Mouse (Mus musculus): ENCODE data around the gene Prps2.
"Not testable (repeated sequence)": the region's sequence is repeated elsewhere in the genome, so short reads cannot be mapped to it uniquely, and the experiment has no call there.

Gene Prps2

GRCm38 (mm10) chrX:167382047-167382853 is at the start of gene Prps2:
Gene Prps2, minus strand, starts transcription at chrX:167382749.
- DNase-seq (ENCODE audit: low spot score) = peak; percentile 9

DNA sequence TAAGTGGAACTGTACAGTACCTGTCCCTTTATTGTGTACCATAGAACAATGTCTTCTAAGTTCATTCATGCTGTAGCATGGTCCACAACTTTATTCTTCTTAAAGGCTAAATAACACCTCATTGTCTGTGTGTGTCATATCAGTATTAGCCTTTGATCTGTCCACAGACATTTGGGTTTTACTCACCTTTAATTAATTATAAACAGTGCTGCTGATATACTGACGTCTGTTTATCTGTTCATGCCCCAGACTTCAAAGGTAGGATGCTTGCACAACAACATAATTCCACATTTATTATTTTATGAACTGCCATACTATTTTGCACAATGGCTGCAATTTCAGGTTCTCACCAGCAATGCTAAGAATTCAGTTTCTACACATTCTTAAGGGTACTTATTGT is 35.1 kb upstream of the Prps2 start:
- no peak for DNase-seq (ENCODE audit: low spot score)

DNA sequence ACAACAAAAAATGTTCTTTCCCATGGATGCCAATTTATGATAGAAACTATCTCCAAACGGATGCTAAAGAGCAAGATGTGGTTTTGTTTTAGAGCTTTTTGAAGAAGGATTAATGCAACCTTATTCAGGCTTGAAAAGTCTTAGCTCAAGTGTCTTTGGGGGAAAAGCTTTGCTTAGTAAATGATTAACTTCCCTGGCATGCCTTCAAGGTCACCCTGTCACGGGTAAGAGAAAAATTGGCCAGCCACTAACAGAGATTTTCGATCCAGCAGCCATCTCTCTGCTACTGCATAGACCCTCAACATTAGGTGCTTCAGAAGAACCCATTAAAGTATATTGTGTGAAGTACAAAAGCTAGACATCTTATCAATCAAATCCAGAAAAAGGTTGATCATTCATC is 12.4 kb upstream of the Prps2 start:
- no peak for DNase-seq (ENCODE audit: low spot score)

DNA sequence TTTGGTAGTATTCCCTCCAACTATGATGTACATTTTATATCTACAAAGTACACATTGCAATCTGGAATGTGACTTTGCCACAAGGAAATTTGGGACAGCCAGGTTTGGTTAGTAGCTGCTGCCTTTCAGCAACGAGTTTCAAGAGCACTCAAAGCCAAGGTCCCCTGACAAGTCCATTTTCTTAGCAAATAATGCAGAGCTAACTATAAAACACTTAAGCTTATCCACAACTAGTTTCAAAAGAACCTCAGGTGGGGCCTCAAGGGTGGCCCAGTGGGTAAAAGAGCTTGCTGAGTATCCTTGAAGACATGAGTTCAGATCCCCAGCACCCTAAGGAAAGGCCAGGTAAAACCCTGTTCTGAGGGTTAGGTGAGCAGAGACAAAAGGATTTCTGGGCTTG is 4.1 kb upstream of the Prps2 start:
- DNase-seq (ENCODE audit: low spot score) = no peak

GRCm38 (mm10) chrX:167382854-167383186 is 271 bp upstream of the Prps2 start:
- DNase-seq (ENCODE audit: low spot score) = no peak

GRCm38 (mm10) chrX:167381583-167382046 is 934 bp downstream of the Prps2 start:
- no peak for DNase-seq (ENCODE audit: low spot score)

DNA sequence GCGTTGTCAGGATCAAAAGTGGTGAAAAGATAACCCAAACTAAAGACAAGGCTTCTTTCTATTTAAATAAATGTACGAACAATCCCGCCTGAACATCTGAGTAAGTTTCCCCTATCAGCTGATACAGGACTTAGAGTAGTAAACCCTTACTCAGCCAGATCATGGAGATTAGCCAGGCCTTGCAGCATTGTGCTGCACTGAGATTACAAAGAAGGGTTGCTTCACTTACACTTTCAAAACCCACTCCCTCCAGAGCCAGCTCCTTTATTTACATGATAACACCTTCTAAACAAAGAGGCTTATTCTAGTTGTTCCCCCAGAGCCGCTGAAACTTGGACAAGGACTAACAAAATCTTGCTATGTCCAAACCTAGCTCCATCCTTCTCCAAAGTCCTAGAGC is 2.5 kb downstream of the Prps2 start:
- no peak for DNase-seq (ENCODE audit: low spot score)

GRCm38 (mm10) chrX:167361231-167361630 is 21.3 kb downstream of the Prps2 start:
- DNase-seq (ENCODE audit: low spot score) = not testable (repeated sequence)

DNA sequence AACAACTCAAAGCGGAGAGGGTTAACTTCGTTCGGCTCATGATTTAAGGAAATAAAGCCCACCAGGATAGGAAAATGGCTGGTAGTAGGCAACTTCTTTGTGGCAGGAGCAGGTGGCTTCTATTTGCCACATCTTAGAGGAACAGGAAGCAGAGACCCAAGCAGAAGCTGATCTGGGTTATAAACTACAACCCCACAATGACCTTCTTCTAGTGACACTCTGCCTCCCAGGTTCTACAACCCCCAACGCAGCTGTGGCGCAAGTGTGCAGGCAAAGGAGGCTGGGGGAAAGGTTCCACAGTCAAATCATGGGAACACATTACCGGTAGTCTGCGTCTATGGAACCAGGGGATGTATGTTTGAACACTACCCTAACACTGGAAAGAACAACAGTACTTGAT is 22.8 kb downstream of the Prps2 start:
- DNase-seq (ENCODE audit: low spot score) = no peak

DNA sequence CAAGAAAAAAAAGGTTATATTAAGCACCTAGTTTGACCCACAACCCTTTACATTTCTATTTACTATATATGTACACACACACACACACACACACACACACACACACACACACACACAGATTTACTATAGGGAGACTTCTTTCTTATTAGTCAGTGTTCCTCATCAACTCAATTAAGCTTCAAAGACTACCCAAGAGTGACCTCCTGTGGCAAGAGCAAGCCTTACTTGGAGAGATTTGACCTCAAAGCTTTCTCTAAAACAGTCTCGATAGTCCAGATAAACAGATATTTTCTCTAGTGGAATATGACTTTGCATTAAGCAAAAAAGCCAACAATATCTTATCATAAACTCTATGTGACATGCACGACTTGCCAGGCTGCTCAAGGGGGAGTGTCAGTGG is 25.1 kb downstream of the Prps2 start:
- DNase-seq (ENCODE audit: low spot score) = no peak

- no peak for DNase-seq (ENCODE audit: low spot score)
These were observed 26.6 kb downstream of the Prps2 start for GRCm38 (mm10) chrX:167355965-167356364.

DNA sequence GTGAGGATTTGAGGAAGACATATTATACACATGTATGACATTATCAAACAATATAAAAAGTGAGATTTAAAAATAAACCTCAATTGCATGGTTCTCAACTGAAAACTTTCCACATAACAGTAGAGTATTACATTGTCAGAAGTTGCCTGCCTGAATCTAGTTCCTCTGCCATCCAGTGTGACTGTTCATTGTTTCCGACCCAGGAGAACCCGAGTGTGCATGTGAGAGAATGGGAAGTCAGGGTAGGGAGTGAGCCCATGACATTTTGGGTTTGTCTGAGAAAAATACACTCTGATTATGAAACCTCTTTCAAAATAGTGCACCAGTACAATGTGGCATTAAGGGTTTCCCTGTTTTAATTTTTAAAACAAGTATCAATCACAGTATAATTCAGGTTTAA is 28.9 kb downstream of the Prps2 start:
- no peak for DNase-seq (ENCODE audit: low spot score)

DNA sequence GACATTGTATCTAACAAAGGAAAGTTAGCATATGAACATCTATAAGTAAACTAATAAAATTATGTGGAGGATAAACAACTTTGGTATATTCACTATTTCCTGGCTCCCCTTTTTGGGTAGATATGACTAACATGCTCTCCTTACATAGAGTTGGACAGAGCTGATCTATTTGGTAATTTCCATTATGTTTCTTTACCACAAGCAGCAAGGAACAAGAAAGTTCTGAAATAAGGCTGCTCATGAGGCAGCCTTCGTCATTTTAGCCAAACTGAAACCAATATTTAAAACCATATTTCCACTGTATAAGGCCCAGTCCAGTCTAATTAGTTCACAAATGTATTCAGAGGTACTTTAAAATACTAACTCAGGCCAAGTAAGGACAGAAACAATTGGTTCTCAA is 36.1 kb downstream of the Prps2 start:
- DNase-seq (ENCODE audit: low spot score) = no peak

DNA sequence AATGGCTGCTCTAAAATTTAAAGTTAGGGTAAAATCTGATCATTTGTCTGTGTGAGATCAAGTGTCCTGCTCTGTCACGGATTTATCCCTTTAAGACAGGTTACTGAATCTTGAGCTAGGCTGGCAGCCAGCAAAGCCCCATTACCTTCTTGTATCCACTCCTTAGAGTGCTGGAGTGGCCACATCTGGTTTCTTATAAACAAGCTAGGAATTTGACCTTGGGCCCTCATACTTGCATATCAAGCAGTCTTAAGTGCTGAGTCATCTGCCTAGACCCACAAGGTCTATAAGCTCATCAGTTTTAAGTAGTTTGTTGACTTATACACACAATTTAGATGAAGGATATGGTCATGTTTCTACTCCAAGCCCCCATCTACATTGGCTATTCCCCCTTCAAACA is 38.2 kb downstream of the Prps2 start:
- no peak for DNase-seq (ENCODE audit: low spot score)

DNA sequence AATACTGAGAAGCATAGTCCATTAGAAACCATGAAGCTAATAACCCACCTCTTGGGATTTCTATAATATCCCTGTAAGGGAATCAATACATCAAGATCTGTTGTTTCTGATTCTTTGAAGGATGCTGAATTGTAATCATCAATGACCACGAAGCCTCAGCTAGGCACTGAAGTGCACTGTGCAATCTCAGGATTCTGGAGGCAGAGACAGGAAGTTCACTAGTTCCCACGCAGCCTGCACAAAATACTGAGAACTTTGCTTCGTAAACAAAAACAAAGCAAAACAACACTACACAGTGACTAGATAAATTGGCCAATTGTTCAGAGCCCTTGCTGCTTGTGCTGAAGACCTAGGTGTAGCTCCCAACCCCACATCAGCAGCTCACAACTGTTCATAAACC is 40.7 kb downstream of the Prps2 start:
- DNase-seq (ENCODE audit: low spot score) = no peak

GRCm38 (mm10) chrX:167340190-167340589 is 42.4 kb downstream of the Prps2 start:
- no peak for DNase-seq (ENCODE audit: low spot score)

DNA sequence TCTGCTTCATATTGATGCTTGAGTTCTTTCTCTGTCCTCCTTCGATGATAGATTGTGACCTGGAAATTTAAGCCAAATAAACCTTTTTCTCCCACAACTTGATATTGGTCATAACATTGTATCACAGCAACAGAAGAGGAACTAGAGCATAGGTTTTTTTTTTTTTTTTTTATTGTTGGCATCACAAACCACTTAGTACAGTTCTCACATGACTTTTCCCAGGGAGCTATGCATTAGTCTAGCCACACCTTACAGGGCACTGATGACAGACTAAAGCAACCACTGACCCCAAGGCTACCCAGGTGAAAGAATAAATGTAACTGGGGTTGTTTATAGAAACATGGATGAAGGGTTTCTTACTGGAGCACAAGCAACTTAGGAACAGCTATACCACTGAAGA is 44.6 kb downstream of the Prps2 start:
- no peak for DNase-seq (ENCODE audit: low spot score)

DNA sequence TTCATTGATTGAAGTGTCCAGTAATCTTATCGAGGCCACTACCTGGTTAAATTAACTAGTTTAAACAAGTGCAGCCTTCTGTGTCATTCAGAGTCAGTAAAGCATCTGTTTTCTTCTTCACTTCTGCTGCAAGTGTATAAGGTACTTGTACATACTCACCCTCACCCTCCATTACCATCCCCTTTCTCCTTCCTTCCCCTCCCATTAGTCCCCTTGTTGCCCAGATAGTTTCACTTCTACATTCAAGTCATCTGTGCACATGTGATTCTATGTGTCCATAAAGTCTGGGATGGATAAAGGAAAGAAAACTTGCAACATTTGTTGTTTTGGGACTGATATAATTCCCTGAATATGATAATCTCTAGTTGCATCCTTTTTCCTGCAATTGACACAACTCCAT is 48.0 kb downstream of the Prps2 start:
- DNase-seq (ENCODE audit: low spot score) = no peak

DNA sequence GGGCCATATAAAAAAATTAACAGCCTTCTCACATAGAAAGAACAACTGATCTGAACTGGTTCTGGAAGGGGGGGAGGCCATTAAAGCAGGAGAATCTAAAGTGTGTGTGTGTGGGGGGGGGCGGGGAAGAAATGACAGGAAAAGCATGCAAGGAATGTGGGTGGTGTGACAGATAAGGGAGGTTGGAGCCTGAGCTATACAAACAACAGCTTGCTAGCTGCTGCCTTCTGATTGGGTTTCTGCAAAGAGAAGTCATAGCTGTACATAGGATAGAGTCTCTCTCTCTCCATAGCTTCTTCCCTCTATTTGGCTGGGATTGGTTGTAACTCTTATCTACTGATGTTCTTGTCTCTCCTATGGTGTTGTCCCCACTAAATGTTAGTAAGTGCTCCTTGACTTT is 49.9 kb downstream of the Prps2 start:
- DNase-seq (ENCODE audit: low spot score) = no peak

DNA sequence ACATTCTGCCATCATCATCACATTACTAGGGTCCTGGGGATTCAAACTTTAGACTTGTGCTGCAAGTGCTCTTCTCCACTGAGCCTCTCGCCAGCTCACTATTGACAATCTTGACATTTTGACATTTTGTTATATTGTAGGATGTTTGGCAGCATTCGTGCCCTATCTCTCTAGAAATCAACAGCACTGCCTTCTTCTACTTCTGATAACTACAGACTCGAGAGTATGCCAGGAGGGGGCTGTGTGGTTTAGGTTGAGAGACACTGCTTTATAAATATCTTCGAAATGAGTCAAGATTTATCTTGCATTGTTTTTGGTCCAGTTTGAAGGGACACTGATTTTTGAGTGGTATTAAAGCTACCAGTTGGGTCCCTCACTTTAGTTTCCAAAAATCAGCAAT is 51.6 kb downstream of the Prps2 start:
- no peak for DNase-seq (ENCODE audit: low spot score)

DNA sequence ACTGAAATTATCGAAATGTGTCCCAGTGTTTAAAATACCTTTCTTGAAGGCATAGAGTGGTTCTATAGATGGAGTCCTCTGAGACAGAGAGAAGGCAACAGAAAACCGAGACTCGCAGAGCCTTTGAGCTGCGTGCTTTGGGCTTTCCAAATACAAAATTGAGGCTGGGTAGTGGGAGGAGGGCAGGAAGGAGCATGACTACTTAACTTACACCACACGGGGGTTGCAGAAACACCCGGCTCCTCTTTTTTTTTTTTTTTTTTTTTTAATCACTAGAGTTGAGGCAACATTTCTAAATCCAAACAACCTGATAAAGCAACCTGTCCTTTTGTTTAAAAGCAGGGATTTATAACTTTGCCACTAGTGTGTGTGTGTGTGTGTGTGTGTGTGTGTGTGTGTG is 52.1 kb downstream of the Prps2 start, which contains the start of gene Tlr7:
Tlr7 (minus strand) TSS at position 160 of the 400 bp plus-strand sequence.
- no peak for DNase-seq (ENCODE audit: low spot score)

DNA sequence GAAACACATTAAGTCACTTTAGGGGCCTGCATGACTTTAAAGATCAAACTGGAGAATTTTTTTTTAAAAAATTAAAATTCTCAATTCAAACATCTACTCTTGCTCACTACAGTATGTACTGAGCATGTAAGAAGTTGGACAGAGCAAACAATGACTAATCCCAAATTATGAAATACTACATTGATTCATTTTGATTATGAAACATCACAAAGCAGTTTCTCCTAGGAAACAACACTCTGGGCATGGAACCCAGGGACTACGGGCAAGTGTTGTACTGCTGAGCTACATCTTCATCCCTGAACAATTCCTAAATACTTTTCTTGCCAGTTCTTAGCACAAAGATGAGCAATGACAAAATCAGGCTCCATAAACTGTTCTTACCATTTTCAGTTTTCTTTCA is 52.9 kb downstream of the Prps2 start:
- DNase-seq (ENCODE audit: low spot score) = no peak

DNA sequence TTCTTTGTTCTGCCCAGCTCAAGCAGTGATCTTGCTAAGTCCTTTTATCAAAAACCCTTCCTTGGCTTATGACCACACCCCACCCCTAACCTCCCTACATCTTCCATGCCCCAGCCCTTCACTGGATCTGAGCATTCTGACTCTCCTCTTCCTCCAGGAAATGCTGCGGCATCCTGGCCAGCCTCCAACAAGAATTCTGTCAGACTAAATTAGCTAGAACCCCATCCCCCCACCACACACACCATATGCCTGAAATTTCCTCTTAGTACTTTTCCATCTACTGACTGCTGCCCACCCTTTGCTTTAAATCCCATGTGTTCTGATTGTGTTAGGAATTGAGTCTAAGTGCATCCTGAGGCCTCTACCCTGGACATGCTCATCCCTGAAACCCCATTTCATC is 53.5 kb downstream of the Prps2 start:
- DNase-seq (ENCODE audit: low spot score) = no peak

GRCm38 (mm10) chrX:167328519-167328918 is 54.0 kb downstream of the Prps2 start:
- DNase-seq (ENCODE audit: low spot score) = no peak

All from spleen, adult 12 weeks (tissue).